Mouse (Mus musculus) CH12.LX (cell line): Measurements from ENCODE around the gene Lrrc30. TPM values are rescaled to one million over a fixed set of nuclear protein-coding genes. Genes with fewer than 3 reads are reported as not detected.

ENCODE experiments used
- DNase-seq: peaks from one replicate; pipeline ENCODE4 v3.0.0-alpha.2; 2013; ENCODE audit errors: extremely low read depth
- H3K27ac ChIP-seq: 2 replicates; pipeline ENCODE4 v1.5.1; 2012; ENCODE audit warnings: low read depth, mild to moderate bottlenecking, control low read depth, moderate library complexity; ENCODE audit not compliant: insufficient read depth
- H3K27me3 ChIP-seq: replicated peaks from 2 replicates; pipeline ENCODE3; 2012; ENCODE audit warnings: inconsistent platforms
- H3K36me3 ChIP-seq, 2 experiments: replicated peaks in 1 of 2; 2 replicates each; pipeline versions ENCODE3 to v1.6.1; 2012; ENCODE audit warnings: inconsistent platforms in 1 of 2, low read length in 1 of 2, mild to moderate bottlenecking in 1 of 2, mixed read lengths in 1 of 2, moderate library complexity in 1 of 2; ENCODE audit not compliant: control insufficient read depth in 1 of 2, insufficient read depth in 1 of 2
- H3K4me1 ChIP-seq, 2 experiments: 2 replicates each; pipeline ENCODE4 v1.6.1; 2012; ENCODE audit warnings: inconsistent platforms in 1 of 2, moderate library complexity in 1 of 2; ENCODE audit not compliant: insufficient read depth in 2 of 2, control insufficient read depth in 1 of 2
- H3K4me2 ChIP-seq: 2 replicates; pipeline ENCODE4 v1.6.1; 2012; ENCODE audit warnings: low read depth, mild to moderate bottlenecking, control low read depth; ENCODE audit not compliant: poor library complexity, insufficient read depth, severe bottlenecking
- H3K4me3 ChIP-seq, 3 experiments: fragments of 150-350 bp in 1 of 3; sonication (generic) in 1 of 3; replicated peaks in 1 of 3; 2 replicates each; pipeline versions ENCODE3 to v1.5.1; 2011 to 2012; ENCODE audit warnings: low read depth in 2 of 3, low read length in 2 of 3, mild to moderate bottlenecking in 2 of 3, moderate library complexity in 2 of 3, control low read depth in 1 of 3, improper control_type of control experiment in 1 of 3, inconsistent platforms in 1 of 3, mixed read lengths in 1 of 3; ENCODE audit not compliant: poor library complexity in 1 of 3
- H3K79me2 ChIP-seq: replicated peaks from 2 replicates; pipeline ENCODE4 v1.6.1; 2012; ENCODE audit warnings: mild to moderate bottlenecking, moderate library complexity; ENCODE audit not compliant: control insufficient read depth, poor library complexity, insufficient read depth, severe bottlenecking; ENCODE audit errors: extremely low read depth
- H3K9ac ChIP-seq: 2 replicates; pipeline ENCODE4 v1.6.1; 2012; ENCODE audit warnings: low read depth, mild to moderate bottlenecking, control low read depth, moderate library complexity; ENCODE audit not compliant: insufficient read depth
- H3K9me3 ChIP-seq: replicated peaks from 2 replicates; pipeline ENCODE3; 2012; ENCODE audit warnings: low read length, inconsistent platforms, mixed read lengths
- BHLHE40 ChIP-seq: IDR thresholded peaks from 2 replicates; pipeline ENCODE4 v1.6.1; 2011; ENCODE audit warnings: mild to moderate bottlenecking, low read depth, low read length, improper control_type of control experiment
- CHD1 ChIP-seq: IDR thresholded peaks from 2 replicates; pipeline ENCODE4 v1.6.1; 2012; ENCODE audit warnings: low read depth, low read length, improper control_type of control experiment, inconsistent platforms
- CHD2 ChIP-seq: IDR thresholded peaks from 2 replicates; pipeline ENCODE4 v1.6.1; 2011; ENCODE audit warnings: low read length, improper control_type of control experiment
- CTCF ChIP-seq, 2 experiments: IDR thresholded peaks in 1 of 2; conservative IDR thresholded peaks in 1 of 2; 2 replicates each; pipeline ENCODE4 v1.5.1; 2011 to 2012; ENCODE audit warnings: low read depth in 2 of 2, low read length in 2 of 2, improper control_type of control experiment in 1 of 2, inconsistent platforms in 1 of 2, mild to moderate bottlenecking in 1 of 2, moderate library complexity in 1 of 2
- ETS1 ChIP-seq: conservative IDR thresholded peaks from 2 replicates; pipeline ENCODE4 v1.6.1; 2012; ENCODE audit warnings: low read depth, mild to moderate bottlenecking, inconsistent platforms, low read length, improper control_type of control experiment, moderate library complexity
- JUN ChIP-seq: IDR thresholded peaks from 2 replicates; pipeline ENCODE4 v1.6.1; 2011; ENCODE audit warnings: low read depth, mild to moderate bottlenecking, low read length, improper control_type of control experiment, moderate library complexity; ENCODE audit not compliant: insufficient read depth
- KAT2A ChIP-seq: IDR thresholded peaks from 2 replicates; pipeline ENCODE4 v1.6.1; 2012; ENCODE audit warnings: low read length, improper control_type of control experiment, inconsistent platforms; ENCODE audit not compliant: insufficient replicate concordance
- NELFE ChIP-seq: IDR thresholded peaks from 2 replicates; pipeline ENCODE4 v1.6.1; 2011; ENCODE audit warnings: low read depth, low read length, improper control_type of control experiment
- PAX5 ChIP-seq: IDR thresholded peaks from 2 replicates; pipeline ENCODE4 v1.6.1; 2012; ENCODE audit warnings: low read length, inconsistent platforms, mixed read lengths
- POLR2AphosphoS2 ChIP-seq: IDR thresholded peaks from 2 replicates; pipeline ENCODE4 v1.6.1; 2011; ENCODE audit warnings: low read depth, low read length, improper control_type of control experiment
- RAD21 ChIP-seq: IDR thresholded peaks from 2 replicates; pipeline ENCODE4 v1.6.1; 2011; ENCODE audit warnings: low read depth, mild to moderate bottlenecking, low read length, improper control_type of control experiment, moderate library complexity
- RCOR1 ChIP-seq: conservative IDR thresholded peaks from 2 replicates; pipeline ENCODE4 v1.6.1; 2012; ENCODE audit warnings: low read depth, mild to moderate bottlenecking, inconsistent platforms, low read length, improper control_type of control experiment
- SIN3A ChIP-seq: IDR thresholded peaks from 2 replicates; pipeline ENCODE4 v1.6.1; 2012; ENCODE audit warnings: low read length, improper control_type of control experiment, inconsistent platforms
- TBP ChIP-seq: conservative IDR thresholded peaks from 2 replicates; pipeline ENCODE4 v1.6.1; 2011; ENCODE audit warnings: low read depth, low read length, improper control_type of control experiment
- TCF12 ChIP-seq: IDR thresholded peaks from 2 replicates; pipeline ENCODE4 v1.6.1; 2014; ENCODE audit warnings: low read depth, mild to moderate bottlenecking, inconsistent platforms, low read length, improper control_type of control experiment
- UBTF ChIP-seq: IDR thresholded peaks from 2 replicates; pipeline ENCODE4 v1.6.1; 2012; ENCODE audit warnings: low read depth, mild to moderate bottlenecking, inconsistent platforms, low read length, improper control_type of control experiment, moderate library complexity
- USF1 ChIP-seq: IDR thresholded peaks from 2 replicates; pipeline ENCODE4 v1.6.1; 2014; ENCODE audit warnings: low read depth, mild to moderate bottlenecking, inconsistent platforms, low read length, improper control_type of control experiment
- USF2 ChIP-seq: conservative IDR thresholded peaks from 2 replicates; pipeline ENCODE4 v1.6.1; 2011; ENCODE audit warnings: low read depth, low read length, improper control_type of control experiment
- ZC3H11A ChIP-seq: IDR thresholded peaks from 2 replicates; pipeline ENCODE4 v1.6.1; 2012; ENCODE audit warnings: low read depth, mild to moderate bottlenecking, inconsistent platforms, low read length, improper control_type of control experiment
- ZKSCAN1 ChIP-seq: IDR thresholded peaks from 2 replicates; pipeline ENCODE4 v1.6.1; 2012; ENCODE audit warnings: low read depth, inconsistent platforms, low read length, improper control_type of control experiment, borderline replicate concordance
- dilution Hi-C: fragments of 300-500 bp; cut with MboI; formaldehyde crosslinking; loops from 2 replicates; pipeline ENCODE4 v1.14.3; 2020; ENCODE audit warnings: low sequenced_read_pairs; ENCODE audit not compliant: extremely low pct_unique_long_range_greater_than_20kb, extremely low pct_ligation_motif_present
- in situ Hi-C: fragments of 300-500 bp; cut with MboI; formaldehyde crosslinking; loops from 3 replicates; pipeline ENCODE4 v1.14.3; 2019; ENCODE audit warnings: low sequenced_read_pairs, low pct_ligation_motif_present, low pct_unique_long_range_greater_than_20kb, mixed read lengths
- polyA plus RNA-seq: library from polyadenylated mRNA; unstranded; fragments of >175 nt; gene quantifications from 2 replicates; pipeline ENCODE4 v1.2.1, GENCODE M21; 2012; ENCODE audit warnings: low read depth; ENCODE audit not compliant: insufficient read length
- total RNA-seq, 2 experiments: library from RNA; depleted of rRNA; stranded (reverse); fragments of 300-350 nt in 1 of 2; fragments of >200 nt in 1 of 2; gene quantifications; 2 replicates each; pipeline ENCODE4 v1.2.3; 2012 to 2014

The Lrrc30 gene
- total and polyA plus RNA-seq, 3 experiments, result not detected

GRCm38 (mm10) chr17:67651506-67651905 lies 19.0 kb upstream of the Lrrc30 start:
- peak; percentile 0 for DNase-seq
- Histone ChIP-seq H3K9ac (no peak overlapping the region), H3K79me2 (no peaks in the 10 kb centered on the region), H3K36me3 (no peaks in the 10 kb centered on the region), H3K4me3 (no peak overlapping the region), H3K9me3 (peaks cover 78% of the 10 kb centered on the region), H3K27me3 (no peaks in the 10 kb centered on the region), H3K4me1 (no peaks in the 10 kb centered on the region), H3K27ac (no peak overlapping the region), H3K4me2 (no peak overlapping the region)
- TF ChIP-seq RAD21 (no peak; the same call in 1 of the 2 replicates), BHLHE40 (no peak), TBP (no peak), TCF12 (no peak), ZC3H11A (no peak), ZKSCAN1 (no peak), CTCF (conservative IDR thresholded peaks at IDR 0.05 in 1 of 2, IDR thresholded peaks at IDR 0.05 in 1 of 2; ENCODE audit: low read depth in 2 of 2, low read length in 2 of 2) (peak in 1 of 2 experiments; percentile 8; a peak in 1 of 4 replicates)
- in situ Hi-C loops (no loop called here), dilution Hi-C loops (no loop called here)

- dilution Hi-C loops, result no loop called here
- H3K27ac ChIP-seq, result no peak overlapping the region
Measured at GRCm38 (mm10) chr17:67641627-67642026, 9.1 kb upstream of the Lrrc30 start.

GRCm38 (mm10) chr17:67638119-67638810 lies 5.7 kb upstream of the Lrrc30 start:
- Histone ChIP-seq H3K9me3 (peaks cover 77% of the 10 kb centered on the region), H3K4me3 (no peak overlapping the region), H3K36me3 (no peaks in the 10 kb centered on the region), H3K9ac (no peak overlapping the region), H3K27ac (no peak overlapping the region), H3K4me1 (no peaks in the 10 kb centered on the region), H3K79me2 (no peaks in the 10 kb centered on the region), H3K4me2 (no peak overlapping the region), H3K27me3 (no peaks in the 10 kb centered on the region)
- dilution Hi-C loops, result no loop called here
- no peak for TF ChIP-seq ZC3H11A
- no peak for TF ChIP-seq RCOR1
- no peak for TF ChIP-seq USF1
- no peak for TF ChIP-seq TBP
- TF ChIP-seq CHD1, result no peak
- TF ChIP-seq SIN3A, result no peak
- no peak for TF ChIP-seq ZKSCAN1
- in situ Hi-C loops, result no loop called here
- DNase-seq, result no peak

More at GRCm38 (mm10) chr17:67641627-67642026, 9.1 kb upstream of the Lrrc30 start:
- Histone ChIP-seq H3K4me3 (no peak overlapping the region), H3K9ac (no peak overlapping the region), H3K36me3 (no peaks in the 10 kb centered on the region), H3K9me3 (peaks cover 55% of the 10 kb centered on the region), H3K4me2 (no peak overlapping the region), H3K4me1 (no peaks in the 10 kb centered on the region), H3K27me3 (no peaks in the 10 kb centered on the region), H3K79me2 (no peaks in the 10 kb centered on the region)
- TF ChIP-seq ZKSCAN1 (no peak), BHLHE40 (no peak), ZC3H11A (no peak), POLR2AphosphoS2 (no peak), NELFE (no peak), CHD2 (no peak), JUN (no peak), USF2 (no peak), ETS1 (no peak), PAX5 (no peak), KAT2A (no peak), UBTF (no peak)
- in situ Hi-C loops, result no loop called here
- no peak for DNase-seq
